Mouse (Mus musculus): ENCODE data around the gene Ankrd55. TPM values are rescaled to one million over a fixed set of nuclear protein-coding genes. Genes with fewer than 3 reads are reported as not detected.

Gene Ankrd55
- total and polyA plus RNA-seq, 2 experiments = 0.09 to 0.10 TPM

DNA sequence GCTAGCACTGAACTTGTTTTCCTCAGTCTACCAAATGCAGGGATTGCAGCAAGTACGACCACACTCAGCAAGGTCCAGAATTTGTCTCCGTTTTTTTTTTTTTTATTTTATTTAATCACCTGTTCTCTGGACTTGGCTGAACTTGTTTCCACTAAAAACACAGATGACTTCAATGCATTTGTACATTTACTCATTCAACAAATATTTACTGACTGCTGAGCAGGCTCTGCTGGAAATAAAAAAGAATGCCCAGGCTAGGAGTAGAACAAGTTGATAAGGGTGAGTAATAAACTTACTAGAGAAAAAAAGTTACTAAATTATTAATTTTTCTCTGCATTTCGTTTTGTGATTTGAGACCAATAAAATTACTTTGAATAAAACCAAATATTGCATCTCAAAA is 103.1 kb downstream of the Ankrd55 start:
- no peak for TF ChIP-seq POLR2A (IDR thresholded peaks at IDR 0.05; ENCODE audit: extremely low read depth, insufficient read depth, low read length)
- TF ChIP-seq CTCF (IDR thresholded peaks at IDR 0.05; ENCODE audit: low read depth, low read length) = no peak
- peak; percentile 76 for DNase-seq (ENCODE audit: extremely low read depth, low read depth, low spot score)
- Histone ChIP-seq H3K27me3 (ENCODE audit: control insufficient read depth, insufficient read depth, low read length) (no peaks in the 10 kb centered on the region), H3K79me2 (ENCODE audit: control insufficient read depth, insufficient read depth, low read length) (no peaks in the 10 kb centered on the region), H3K4me3 (ENCODE audit: insufficient read depth, low read depth, low read length) (no peak overlapping the region), H3K4me1 (ENCODE audit: control insufficient read depth, insufficient read depth, low read length) (peaks cover 10% of the 10 kb centered on the region), H3K9ac (ENCODE audit: low read depth, low read length) (no peak overlapping the region), H3K27ac (replicated peaks; ENCODE audit: insufficient read depth, low read depth, low read length) (no peak overlapping the region), H3K36me3 (ENCODE audit: control insufficient read depth, insufficient read depth, low read length) (no peaks in the 10 kb centered on the region)
- WGBS = 33% methylated on average over 3 of the region's 3 CpGs

DNA sequence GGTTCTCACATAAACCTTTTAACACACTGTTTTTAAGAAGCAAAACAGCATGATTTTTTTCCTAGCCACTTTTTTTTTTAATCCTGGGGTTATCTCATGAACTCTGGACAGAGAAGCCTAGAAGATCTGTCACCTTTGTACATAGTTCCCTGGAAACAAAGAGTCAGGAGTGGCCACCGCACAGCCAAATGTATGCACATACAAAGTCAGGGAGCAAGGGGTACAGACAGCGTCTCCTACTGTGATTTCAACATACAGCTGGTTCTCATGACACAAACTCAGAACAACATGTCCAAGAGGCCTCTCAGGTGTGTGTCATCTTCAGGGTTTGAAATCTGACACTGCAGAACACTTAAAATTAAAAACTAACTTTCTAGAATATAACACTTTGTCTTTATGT is 105.1 kb downstream of the Ankrd55 start:
- 30% methylated on average over 2 of the region's 2 CpGs for WGBS
- H3K27ac ChIP-seq (replicated peaks; ENCODE audit: insufficient read depth, low read depth, low read length) = no peak overlapping the region

DNA sequence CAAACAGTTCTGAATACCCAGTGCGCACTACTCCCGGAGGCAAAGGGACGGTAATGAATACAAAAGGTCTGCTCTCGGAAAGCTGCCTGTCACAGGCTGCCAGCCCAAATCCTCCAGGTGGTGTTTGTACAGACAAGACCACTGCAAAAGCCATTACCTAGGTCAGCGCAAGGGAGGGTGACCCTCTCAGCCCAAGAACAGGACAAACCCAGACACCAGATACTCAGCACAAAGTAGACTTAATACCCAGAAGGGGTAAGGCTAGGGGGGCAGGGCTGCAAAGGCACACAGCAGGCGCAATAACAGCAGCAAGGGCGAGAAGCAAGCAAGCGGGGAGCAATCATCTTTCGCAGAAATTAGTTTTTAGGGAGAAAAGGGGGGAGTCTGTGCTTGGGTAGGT is 106.0 kb downstream of the Ankrd55 start:
- H3K9ac ChIP-seq (ENCODE audit: low read depth, low read length) = no peak overlapping the region
- DNase-seq (ENCODE audit: extremely low read depth, low read depth, low spot score) = no peak
- 98% methylated on average over 9 of the region's 9 CpGs for WGBS
- no peaks in the 10 kb centered on the region for H3K36me3 ChIP-seq (ENCODE audit: control insufficient read depth, insufficient read depth, low read length)
- no peaks in the 10 kb centered on the region for H3K27me3 ChIP-seq (ENCODE audit: control insufficient read depth, insufficient read depth, low read length)
- H3K79me2 ChIP-seq (ENCODE audit: control insufficient read depth, insufficient read depth, low read length) = no peaks in the 10 kb centered on the region
- H3K4me3 ChIP-seq (ENCODE audit: insufficient read depth, low read depth, low read length) = no peak overlapping the region
- no peak overlapping the region for H3K27ac ChIP-seq (replicated peaks; ENCODE audit: insufficient read depth, low read depth, low read length)
- TF ChIP-seq CTCF (IDR thresholded peaks at IDR 0.05; ENCODE audit: low read depth, low read length) (no peak), POLR2A (IDR thresholded peaks at IDR 0.05; ENCODE audit: extremely low read depth, insufficient read depth, low read length) (no peak)
- peaks cover 10% of the 10 kb centered on the region for H3K4me1 ChIP-seq (ENCODE audit: control insufficient read depth, insufficient read depth, low read length)

More for the DNA sequence above, 105.1 kb downstream of the Ankrd55 start:
- Histone ChIP-seq H3K79me2 (ENCODE audit: control insufficient read depth, insufficient read depth, low read length) (no peaks in the 10 kb centered on the region), H3K9ac (ENCODE audit: low read depth, low read length) (no peak overlapping the region), H3K4me3 (ENCODE audit: insufficient read depth, low read depth, low read length) (no peak overlapping the region), H3K36me3 (ENCODE audit: control insufficient read depth, insufficient read depth, low read length) (no peaks in the 10 kb centered on the region), H3K27me3 (ENCODE audit: control insufficient read depth, insufficient read depth, low read length) (no peaks in the 10 kb centered on the region), H3K4me1 (ENCODE audit: control insufficient read depth, insufficient read depth, low read length) (peaks cover 10% of the 10 kb centered on the region)
- TF ChIP-seq CTCF (IDR thresholded peaks at IDR 0.05; ENCODE audit: low read depth, low read length) (no peak), POLR2A (IDR thresholded peaks at IDR 0.05; ENCODE audit: extremely low read depth, insufficient read depth, low read length) (no peak)
- DNase-seq (ENCODE audit: extremely low read depth, low read depth, low spot score) = peak; percentile 63

DNA sequence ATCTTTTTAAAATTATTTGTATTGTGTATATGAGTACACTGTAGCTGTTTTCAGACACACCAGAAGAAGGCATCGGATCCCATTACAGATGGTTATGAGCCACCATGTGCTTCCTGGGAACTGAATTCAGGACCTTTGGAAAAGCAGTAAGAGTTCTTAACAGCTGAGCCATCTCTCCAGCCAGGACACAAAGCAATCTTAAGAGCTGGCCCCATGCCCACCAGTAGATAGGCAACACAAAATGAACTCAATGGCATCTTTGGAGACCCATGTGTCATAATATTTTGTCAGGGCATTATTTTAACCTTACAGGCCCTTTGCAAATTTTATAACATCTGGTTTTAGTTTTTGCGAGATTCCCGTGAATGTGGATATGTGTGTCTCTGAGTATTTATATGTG is 116.5 kb downstream of the Ankrd55 start:
- no peak for TF ChIP-seq POLR2A (IDR thresholded peaks at IDR 0.05; ENCODE audit: extremely low read depth, insufficient read depth, low read length)
- TF ChIP-seq CTCF (IDR thresholded peaks at IDR 0.05; ENCODE audit: low read depth, low read length) = no peak
- Histone ChIP-seq H3K27ac (replicated peaks; ENCODE audit: insufficient read depth, low read depth, low read length) (no peak overlapping the region), H3K9ac (ENCODE audit: low read depth, low read length) (no peak overlapping the region), H3K4me1 (ENCODE audit: control insufficient read depth, insufficient read depth, low read length) (no peaks in the 10 kb centered on the region), H3K4me3 (ENCODE audit: insufficient read depth, low read depth, low read length) (no peak overlapping the region), H3K27me3 (ENCODE audit: control insufficient read depth, insufficient read depth, low read length) (no peaks in the 10 kb centered on the region), H3K36me3 (ENCODE audit: control insufficient read depth, insufficient read depth, low read length) (no peaks in the 10 kb centered on the region), H3K79me2 (ENCODE audit: control insufficient read depth, insufficient read depth, low read length) (no peaks in the 10 kb centered on the region)
- WGBS = 79% methylated on average over 3 of the region's 3 CpGs
- no peak for DNase-seq (ENCODE audit: extremely low read depth, low read depth, low spot score)

DNA sequence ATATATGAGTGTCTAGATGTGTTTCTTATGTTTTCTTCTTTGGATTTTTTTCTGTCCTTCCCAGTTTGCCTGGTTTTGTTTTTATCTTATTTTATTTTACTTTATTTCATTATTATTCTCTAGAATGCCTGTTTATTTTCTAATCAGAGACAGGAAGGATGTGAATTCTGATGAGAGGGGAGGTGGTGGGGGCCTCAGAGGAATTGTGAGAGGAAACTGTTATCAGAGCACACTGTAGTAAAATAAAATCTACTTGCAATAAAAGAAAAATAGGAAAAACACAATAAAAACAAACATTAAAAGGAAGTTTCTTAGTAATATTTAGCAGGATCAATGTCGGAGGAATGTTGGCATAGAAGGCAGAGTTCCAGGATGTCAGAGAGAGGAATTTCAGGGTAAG is 116.9 kb downstream of the Ankrd55 start:
- TF ChIP-seq POLR2A (IDR thresholded peaks at IDR 0.05; ENCODE audit: extremely low read depth, insufficient read depth, low read length) (no peak), CTCF (IDR thresholded peaks at IDR 0.05; ENCODE audit: low read depth, low read length) (no peak)
- no peaks in the 10 kb centered on the region for H3K36me3 ChIP-seq (ENCODE audit: control insufficient read depth, insufficient read depth, low read length)
- H3K79me2 ChIP-seq (ENCODE audit: control insufficient read depth, insufficient read depth, low read length) = no peaks in the 10 kb centered on the region
- no peak overlapping the region for H3K9ac ChIP-seq (ENCODE audit: low read depth, low read length)
- WGBS = 57% methylated on average over 1 of the region's 1 CpGs
- no peak overlapping the region; the same call in 1 of the 2 replicates for H3K27ac ChIP-seq (replicated peaks; ENCODE audit: insufficient read depth, low read depth, low read length)
- no peak overlapping the region for H3K4me3 ChIP-seq (ENCODE audit: insufficient read depth, low read depth, low read length)
- DNase-seq (ENCODE audit: extremely low read depth, low read depth, low spot score) = no peak
- no peaks in the 10 kb centered on the region for H3K4me1 ChIP-seq (ENCODE audit: control insufficient read depth, insufficient read depth, low read length)
- no peaks in the 10 kb centered on the region for H3K27me3 ChIP-seq (ENCODE audit: control insufficient read depth, insufficient read depth, low read length)

DNA sequence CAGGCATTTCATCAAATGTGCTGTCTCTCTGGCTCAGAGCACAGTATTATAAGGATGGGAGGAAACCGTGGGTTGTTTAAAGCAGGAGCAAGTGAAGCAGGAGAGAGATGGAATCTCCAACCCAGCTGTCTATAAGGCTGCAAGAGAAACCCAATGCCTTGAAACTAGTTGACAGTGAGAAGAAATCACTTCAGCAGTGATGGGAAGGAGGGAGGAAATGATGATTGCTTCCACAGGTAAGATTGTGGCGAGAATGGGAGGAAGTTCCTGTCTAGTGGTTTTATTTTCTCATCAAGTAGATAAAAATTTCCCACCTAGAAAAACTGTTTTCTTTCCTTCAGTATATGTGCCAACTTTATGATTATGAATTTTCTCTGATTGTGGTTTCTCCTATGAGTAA is 118.4 kb downstream of the Ankrd55 start:
- Histone ChIP-seq H3K27me3 (ENCODE audit: control insufficient read depth, insufficient read depth, low read length) (no peaks in the 10 kb centered on the region), H3K36me3 (ENCODE audit: control insufficient read depth, insufficient read depth, low read length) (no peaks in the 10 kb centered on the region)
- TF ChIP-seq CTCF (IDR thresholded peaks at IDR 0.05; ENCODE audit: low read depth, low read length) (no peak), POLR2A (IDR thresholded peaks at IDR 0.05; ENCODE audit: extremely low read depth, insufficient read depth, low read length) (no peak)

More for the DNA sequence above, 118.4 kb downstream of the Ankrd55 start:
- no peak for DNase-seq (ENCODE audit: extremely low read depth, low read depth, low spot score)
- Histone ChIP-seq H3K9ac (ENCODE audit: low read depth, low read length) (no peak overlapping the region), H3K4me1 (ENCODE audit: control insufficient read depth, insufficient read depth, low read length) (peaks cover 4% of the 10 kb centered on the region; the same call in 1 of the 2 replicates), H3K79me2 (ENCODE audit: control insufficient read depth, insufficient read depth, low read length) (no peaks in the 10 kb centered on the region), H3K4me3 (ENCODE audit: insufficient read depth, low read depth, low read length) (no peak overlapping the region), H3K27ac (replicated peaks; ENCODE audit: insufficient read depth, low read depth, low read length) (no peak overlapping the region)
- 79% methylated on average over 2 of the region's 2 CpGs for WGBS
